Mouse (Mus musculus) kidney, adult 2 months (tissue): ENCODE measurements at regions not wholly inside any gene's neighbourhood (a gene's known extent, or its start where the extent isn't known, plus 50 kb on each side); places are given as distances from the start of the nearest gene placed in this dataset.

Source experiments
- DNase-seq: peaks from one replicate; pipeline ENCODE4 v3.0.0; 2021
- H3K27ac ChIP-seq: fragments of 200-500 bp; 2 replicates; pipeline ENCODE4 v1.5.1; 2012; ENCODE audit warnings: low read depth, low read length, control low read depth, inconsistent platforms; ENCODE audit not compliant: insufficient read depth
- H3K27me3 ChIP-seq: fragments of 200-500 bp; replicated peaks from 2 replicates; pipeline ENCODE4 v1.6.1; 2012; ENCODE audit warnings: mild to moderate bottlenecking, moderate library complexity, low read length, inconsistent platforms; ENCODE audit not compliant: control insufficient read depth, insufficient read depth
- H3K36me3 ChIP-seq: fragments of 200-500 bp; 2 replicates; pipeline ENCODE4 v1.6.1; 2012; ENCODE audit warnings: mild to moderate bottlenecking, moderate library complexity, low read length, inconsistent platforms; ENCODE audit not compliant: control insufficient read depth, insufficient read depth
- H3K4me1 ChIP-seq: fragments of 200-500 bp; 2 replicates; pipeline ENCODE4 v1.6.1; 2011; ENCODE audit warnings: low read length; ENCODE audit not compliant: control insufficient read depth, insufficient read depth
- H3K4me3 ChIP-seq: fragments of 200-500 bp; 2 replicates; pipeline ENCODE4 v1.5.1; 2011; ENCODE audit warnings: mild to moderate bottlenecking, low read depth, low read length, control low read depth; ENCODE audit not compliant: insufficient read depth
- CTCF ChIP-seq: fragments of 200-500 bp; conservative IDR thresholded peaks from 2 replicates; pipeline ENCODE4 v1.5.1; 2011; ENCODE audit warnings: low read depth, mild to moderate bottlenecking, control low read depth, low read length, moderate library complexity, mixed read lengths; ENCODE audit not compliant: insufficient read depth, insufficient read length
- POLR2A ChIP-seq: fragments of 200-500 bp; IDR thresholded peaks from one replicate; pipeline ENCODE4 v1.6.1; 2011; ENCODE audit warnings: low read depth, low read length, control low read depth
- WGBS: fragments of 180-500 bp; shearing (Covaris S2); methylation state at CpG from one replicate; pipeline ENCODE4 v1.1.7; 2018; 5-methylcytosine and 5-hydroxymethylcytosine counted together

DNA sequence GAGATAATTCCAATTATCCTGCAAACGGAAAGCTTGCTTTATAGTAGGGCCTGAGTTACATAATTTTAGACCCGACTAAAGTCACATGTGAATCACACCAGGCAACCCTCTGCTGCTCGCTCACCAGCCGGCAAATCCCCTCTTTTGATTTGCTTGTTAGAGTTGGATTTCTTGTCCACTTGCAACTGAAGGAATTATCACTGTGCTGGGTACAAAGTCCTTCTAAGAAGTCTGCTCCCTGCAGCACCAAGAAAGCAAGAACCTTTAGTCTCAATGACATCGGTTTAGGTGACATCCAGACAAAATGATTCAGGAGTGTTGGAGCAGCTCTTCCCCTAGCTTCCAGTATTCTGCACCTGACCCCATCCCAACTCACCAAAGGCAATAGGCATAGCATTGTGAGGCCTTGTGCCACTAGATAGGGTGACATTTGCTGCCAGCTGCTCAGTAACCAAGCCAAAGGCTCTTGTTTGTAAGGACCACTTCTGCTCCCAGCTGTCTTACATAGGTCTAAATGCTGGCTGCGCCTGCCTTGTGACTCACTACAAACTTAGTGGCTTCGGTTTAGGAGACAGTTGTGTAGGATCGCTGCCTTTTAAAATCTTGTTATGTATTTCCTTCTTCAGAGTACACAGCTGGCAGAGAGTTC lies 189.5 kb upstream of the Rreb1 start:
- H3K36me3 ChIP-seq: no peaks in the 10 kb centered on the region
- H3K27ac ChIP-seq: no peak overlapping the region
- H3K27me3 ChIP-seq: no peaks in the 10 kb centered on the region
- 74% methylated on average over 8 of the region's 8 CpGs for WGBS
- peak; percentile 29 for DNase-seq
- no peak for TF ChIP-seq CTCF
- TF ChIP-seq POLR2A: no peak
- H3K4me3 ChIP-seq: no peak overlapping the region
- H3K4me1 ChIP-seq: no peaks in the 10 kb centered on the region

DNA sequence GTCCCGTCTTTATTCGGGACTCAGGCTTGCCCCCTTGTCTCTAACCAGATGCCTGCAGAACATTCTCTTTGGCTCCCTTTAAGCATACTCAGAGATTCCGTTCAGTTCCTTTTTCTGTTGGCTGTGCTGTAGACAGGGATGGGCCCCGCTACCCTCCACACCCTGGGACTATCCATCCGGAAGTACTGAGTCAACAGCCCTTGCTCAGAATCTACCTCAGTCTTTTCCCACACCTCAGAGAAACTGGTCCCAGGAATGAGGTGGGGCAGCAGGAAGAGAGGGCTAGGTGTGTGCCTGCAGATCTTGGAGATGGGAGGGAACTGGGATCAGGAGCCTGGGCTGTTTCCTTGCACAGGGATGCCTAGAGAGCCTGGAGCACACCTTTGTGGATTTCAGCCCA lies 186.1 kb upstream of the Rreb1 start:
- no peaks in the 10 kb centered on the region for H3K27me3 ChIP-seq
- H3K27ac ChIP-seq: no peak overlapping the region
- no peak for DNase-seq
- TF ChIP-seq CTCF (no peak), POLR2A (no peak)
- no peaks in the 10 kb centered on the region for H3K4me1 ChIP-seq
- H3K36me3 ChIP-seq: no peaks in the 10 kb centered on the region
- 86% methylated on average over 5 of the region's 5 CpGs for WGBS
- no peak overlapping the region for H3K4me3 ChIP-seq

DNA sequence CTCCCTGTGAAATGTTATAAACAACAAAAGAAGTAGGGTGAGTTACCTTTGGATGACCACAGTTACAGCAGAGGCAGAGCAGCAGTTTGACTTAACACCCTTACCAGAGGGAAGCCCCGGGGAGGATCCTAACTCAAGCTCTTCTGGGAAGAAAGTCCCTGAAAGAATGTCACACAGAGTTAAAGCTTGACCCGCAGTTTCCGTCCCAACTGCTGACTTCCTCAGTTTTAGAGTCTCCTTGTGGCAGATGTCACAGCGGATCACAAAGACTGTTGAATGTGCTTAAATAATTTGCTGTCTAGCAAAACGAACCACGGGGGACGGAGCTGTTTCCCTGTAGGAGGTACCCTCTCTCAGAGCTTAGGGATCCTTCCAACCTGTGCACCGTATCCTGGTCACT lies 183.0 kb upstream of the Rreb1 start:
- H3K36me3 ChIP-seq: no peaks in the 10 kb centered on the region
- no peak overlapping the region for H3K4me3 ChIP-seq
- peak; percentile 65 for DNase-seq
- H3K4me1 ChIP-seq: peaks cover 8% of the 10 kb centered on the region; the same call in 1 of the 2 replicates
- no peak for TF ChIP-seq POLR2A
- no peak for TF ChIP-seq CTCF
- H3K27me3 ChIP-seq: no peaks in the 10 kb centered on the region
- 25% methylated on average over 8 of the region's 8 CpGs for WGBS
- 0 out of 2 replicates have a peak overlapping the region, but pooled peaks have one; percentile 7 for H3K27ac ChIP-seq

DNA sequence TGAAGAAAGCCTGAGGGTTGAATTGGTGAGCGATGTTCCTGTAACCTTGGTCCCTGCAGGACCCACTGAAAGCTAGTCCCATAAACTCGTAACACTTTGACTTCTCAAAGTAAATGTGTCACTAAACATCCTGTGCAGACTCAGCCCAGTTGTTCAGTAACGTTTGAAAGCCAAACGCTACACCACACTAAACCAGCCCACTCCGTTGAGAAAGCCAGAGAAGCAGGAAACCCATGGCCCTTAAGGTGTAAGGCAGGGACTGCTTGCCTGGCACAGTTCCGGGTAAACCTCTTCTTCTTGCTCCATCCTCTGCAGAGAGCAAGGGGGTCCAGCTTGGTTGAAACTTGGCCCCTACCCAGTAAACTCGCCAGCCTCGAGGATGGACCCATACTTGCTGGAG lies 180.6 kb upstream of the Rreb1 start:
- TF ChIP-seq CTCF (no peak), POLR2A (no peak)

DNA sequence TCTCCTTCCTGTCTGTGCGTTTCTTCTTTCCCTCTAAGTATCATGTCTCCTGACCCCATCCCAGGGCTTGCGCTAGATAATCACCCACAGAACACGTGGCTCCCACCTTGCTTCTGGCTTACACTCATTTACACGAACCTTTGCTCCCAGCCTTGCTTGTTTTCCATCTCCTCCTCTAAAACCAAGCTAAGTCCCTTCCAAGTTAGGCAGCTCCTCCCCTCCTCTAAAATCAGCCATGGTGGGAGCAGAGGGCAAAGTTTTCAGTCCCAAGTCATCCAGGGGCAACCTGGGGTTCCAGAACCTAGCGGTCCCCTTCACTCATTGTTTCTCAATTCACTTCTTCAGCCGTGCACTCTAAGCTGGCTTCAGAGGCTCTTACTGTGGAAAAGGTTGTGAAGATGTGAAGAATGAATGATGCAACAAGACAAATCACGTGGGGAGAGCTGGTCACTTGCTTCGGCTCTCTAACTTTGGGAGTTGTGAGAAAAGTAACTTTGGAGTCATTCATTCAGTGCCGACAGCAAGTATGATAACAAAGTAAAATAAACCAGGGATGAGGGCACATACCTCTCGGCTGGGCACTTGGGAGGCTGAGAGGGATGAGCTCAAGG lies 179.9 kb upstream of the Rreb1 start:
- Histone ChIP-seq H3K27ac (peak overlapping the region; percentile 81), H3K4me3 (no peak overlapping the region)

More for the DNA sequence above, 180.6 kb upstream of the Rreb1 start:
- H3K4me1 ChIP-seq: peaks cover 8% of the 10 kb centered on the region; the same call in 1 of the 2 replicates
- H3K4me3 ChIP-seq: no peak overlapping the region
- WGBS: 19% methylated on average over 8 of the region's 8 CpGs
- no peaks in the 10 kb centered on the region for H3K27me3 ChIP-seq
- peak; percentile 92 for DNase-seq
- H3K36me3 ChIP-seq: no peaks in the 10 kb centered on the region
- peak overlapping the region; percentile 81 for H3K27ac ChIP-seq

DNA sequence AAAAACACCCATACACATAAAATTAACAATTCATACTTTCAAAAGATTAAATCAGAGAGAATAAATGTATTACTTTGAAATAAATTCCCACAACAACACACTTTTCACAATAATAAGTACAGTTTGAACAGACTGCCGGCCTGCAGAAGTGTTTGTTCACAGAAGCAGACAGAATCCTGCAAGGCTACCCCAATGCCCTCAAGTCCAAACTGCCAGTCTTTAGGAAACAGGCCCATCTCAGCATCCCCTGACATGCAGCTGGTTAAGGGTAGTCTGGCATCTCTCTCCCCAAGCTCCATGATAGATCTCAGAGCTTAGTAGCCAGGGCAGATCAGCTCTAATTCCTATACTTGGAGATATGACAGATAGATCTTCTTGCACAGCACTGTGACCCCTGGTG lies 178.5 kb upstream of the Rreb1 start:
- 69% methylated on average over 1 of the region's 1 CpGs for WGBS

More for the DNA sequence above, 179.9 kb upstream of the Rreb1 start:
- peaks cover 8% of the 10 kb centered on the region; the same call in 1 of the 2 replicates for H3K4me1 ChIP-seq
- peak; percentile 92 for DNase-seq
- WGBS: 65% methylated on average over 10 of the region's 10 CpGs
- TF ChIP-seq CTCF: no peak
- no peak for TF ChIP-seq POLR2A
- no peaks in the 10 kb centered on the region for H3K36me3 ChIP-seq
- H3K27me3 ChIP-seq: no peaks in the 10 kb centered on the region

DNA sequence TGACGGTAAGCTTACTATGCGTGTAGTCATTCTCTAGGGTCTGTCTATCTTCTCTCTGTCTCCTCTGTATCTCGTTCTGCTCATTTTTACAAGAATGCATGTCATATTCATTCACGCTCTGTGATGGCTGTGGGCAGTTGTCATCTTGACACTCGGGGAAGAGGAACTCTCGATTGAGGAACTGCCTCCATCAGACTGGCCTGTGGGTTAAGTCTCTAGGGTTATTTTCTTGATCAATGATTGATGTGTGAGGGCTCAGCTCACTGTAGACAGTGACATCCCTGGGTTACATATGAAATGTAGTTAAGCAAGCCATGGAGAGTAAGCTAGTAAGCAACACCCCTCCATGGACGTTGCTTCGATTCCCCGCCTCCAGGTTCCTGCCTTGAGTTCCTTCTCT lies 178.0 kb upstream of the Rreb1 start:
- Histone ChIP-seq H3K36me3 (no peaks in the 10 kb centered on the region), H3K27me3 (no peaks in the 10 kb centered on the region), H3K27ac (peak overlapping the region; percentile 49; the same call in 1 of the 2 replicates), H3K4me3 (no peak overlapping the region), H3K4me1 (peaks cover 8% of the 10 kb centered on the region; the same call in 1 of the 2 replicates)
- TF ChIP-seq CTCF: no peak
- no peak for TF ChIP-seq POLR2A
- 89% methylated on average over 9 of the region's 9 CpGs for WGBS
- DNase-seq: peak; percentile 35

More for the DNA sequence above, 178.5 kb upstream of the Rreb1 start:
- Histone ChIP-seq H3K36me3 (no peaks in the 10 kb centered on the region), H3K4me1 (peaks cover 8% of the 10 kb centered on the region; the same call in 1 of the 2 replicates), H3K4me3 (no peak overlapping the region), H3K27ac (peak overlapping the region; percentile 81; the same call in 1 of the 2 replicates), H3K27me3 (no peaks in the 10 kb centered on the region)
- peak; percentile 47 for DNase-seq
- TF ChIP-seq POLR2A (no peak), CTCF (no peak)
